Mouse (Mus musculus) MEL (cell line): ENCODE data around the gene Tmem170b. TPM values are rescaled to one million over a fixed set of nuclear protein-coding genes. Genes with fewer than 3 reads are reported as not detected.
A peak's percentile ranks its signal among the peaks of the same experiment; 100 is the strongest.

Source experiments
- DNase-seq: peaks from one replicate; pipeline ENCODE4 v3.0.0; 2011; ENCODE audit warnings: low read depth, low spot score
- H3K27ac ChIP-seq: 2 replicates; pipeline ENCODE4 v1.5.1; 2012; ENCODE audit warnings: low read depth, mild to moderate bottlenecking, control low read depth, low read length, moderate library complexity; ENCODE audit not compliant: control insufficient read depth
- H3K27me3 ChIP-seq, 2 experiments: fragments of 150-350 bp in 1 of 2; sonication (generic) in 1 of 2; 2 replicates each; pipeline ENCODE4 v1.6.1; 2012; ENCODE audit warnings: low read length in 2 of 2, mild to moderate bottlenecking in 2 of 2, improper control_type of control experiment in 1 of 2, moderate library complexity in 1 of 2; ENCODE audit not compliant: insufficient read depth in 2 of 2, control insufficient read depth in 1 of 2
- H3K36me3 ChIP-seq, 2 experiments: 2 replicates each; pipeline ENCODE4 v1.6.1; 2012 to 2014; ENCODE audit warnings: low read length in 2 of 2, improper control_type of control experiment in 1 of 2, inconsistent platforms in 1 of 2, mild to moderate bottlenecking in 1 of 2; ENCODE audit not compliant: insufficient read depth in 2 of 2, control insufficient read depth in 1 of 2
- H3K4me1 ChIP-seq, 2 experiments: fragments of 150-350 bp in 1 of 2; sonication (generic) in 1 of 2; 2 replicates each; pipeline ENCODE4 v1.6.1; 2012; ENCODE audit warnings: low read length in 2 of 2, improper control_type of control experiment in 1 of 2, mild to moderate bottlenecking in 1 of 2; ENCODE audit not compliant: insufficient read depth in 2 of 2, control insufficient read depth in 1 of 2
- H3K4me3 ChIP-seq, 2 experiments: fragments of 150-350 bp in 1 of 2; sonication (generic) in 1 of 2; 2 replicates each; pipeline ENCODE4 v1.5.1; 2012; ENCODE audit warnings: low read depth in 2 of 2, low read length in 2 of 2, mild to moderate bottlenecking in 2 of 2, moderate library complexity in 2 of 2, control low read depth in 1 of 2, improper control_type of control experiment in 1 of 2; ENCODE audit not compliant: control insufficient read depth in 1 of 2, insufficient read depth in 1 of 2
- H3K79me2 ChIP-seq: 2 replicates; pipeline ENCODE4 v1.6.1; 2012; ENCODE audit warnings: mild to moderate bottlenecking, low read length, moderate library complexity; ENCODE audit not compliant: control insufficient read depth, poor library complexity, insufficient read depth
- H3K9ac ChIP-seq: 2 replicates; pipeline ENCODE4 v1.6.1; 2012; ENCODE audit warnings: low read depth, mild to moderate bottlenecking, control low read depth, low read length, moderate library complexity; ENCODE audit not compliant: control insufficient read depth, poor library complexity, severe bottlenecking
- H3K9me3 ChIP-seq: fragments of 150-350 bp; sonication (generic); replicated peaks from 2 replicates; pipeline ENCODE4 v1.6.1; 2012; ENCODE audit warnings: mild to moderate bottlenecking, low read length, improper control_type of control experiment, moderate library complexity; ENCODE audit not compliant: insufficient read depth
- BHLHE40 ChIP-seq: IDR thresholded peaks from 2 replicates; pipeline ENCODE4 v1.6.1; 2012; ENCODE audit warnings: low read depth, mild to moderate bottlenecking, inconsistent platforms, low read length, improper control_type of control experiment, borderline replicate concordance
- ELF1 ChIP-seq: IDR thresholded peaks from 2 replicates; pipeline ENCODE4 v1.6.1; 2014; ENCODE audit warnings: low read depth, mild to moderate bottlenecking, inconsistent platforms, low read length, improper control_type of control experiment, moderate library complexity
- EP300 ChIP-seq, 2 experiments: IDR thresholded peaks; 2 replicates each; pipeline ENCODE4 v1.6.1; 2011; ENCODE audit warnings: improper control_type of control experiment in 2 of 2, low read length in 2 of 2, low read depth in 1 of 2, mild to moderate bottlenecking in 1 of 2
- MAX ChIP-seq: IDR thresholded peaks from 2 replicates; pipeline ENCODE4 v1.6.1; 2011; ENCODE audit warnings: low read length, improper control_type of control experiment
- MXI1 ChIP-seq: IDR thresholded peaks from 2 replicates; pipeline ENCODE4 v1.6.1; 2011; ENCODE audit warnings: mild to moderate bottlenecking, low read depth, low read length, improper control_type of control experiment
- MYC ChIP-seq: IDR thresholded peaks from 2 replicates; pipeline ENCODE4 v1.6.1; 2011; ENCODE audit warnings: low read depth, mild to moderate bottlenecking, low read length, improper control_type of control experiment, moderate library complexity
- POLR2A ChIP-seq, 2 experiments: IDR thresholded peaks; 2 replicates each; pipeline ENCODE4 v1.6.1; 2011 to 2012; ENCODE audit warnings: low read length in 2 of 2, mild to moderate bottlenecking in 2 of 2, control low read depth in 1 of 2, improper control_type of control experiment in 1 of 2, low read depth in 1 of 2, moderate library complexity in 1 of 2; ENCODE audit not compliant: control insufficient read depth in 1 of 2, insufficient read depth in 1 of 2, poor library complexity in 1 of 2
- POLR2AphosphoS5 ChIP-seq: IDR thresholded peaks from 2 replicates; pipeline ENCODE4 v1.6.1; 2012; ENCODE audit warnings: low read depth, borderline replicate concordance, mild to moderate bottlenecking, inconsistent platforms, low read length, moderate library complexity, mixed read lengths
- SMC3 ChIP-seq: IDR thresholded peaks from 2 replicates; pipeline ENCODE4 v1.6.1; 2011; ENCODE audit warnings: low read depth, low read length, improper control_type of control experiment
- TAL1 ChIP-seq: IDR thresholded peaks from 2 replicates; pipeline ENCODE4 v1.6.1; 2012; ENCODE audit warnings: mild to moderate bottlenecking, inconsistent platforms, low read length, moderate library complexity, mixed read lengths
- UBTF ChIP-seq: IDR thresholded peaks from 2 replicates; pipeline ENCODE4 v1.6.1; 2012; ENCODE audit warnings: low read depth, mild to moderate bottlenecking, inconsistent platforms, low read length, improper control_type of control experiment, moderate library complexity, borderline replicate concordance; ENCODE audit not compliant: insufficient read depth
- USF1 ChIP-seq: IDR thresholded peaks from 2 replicates; pipeline ENCODE4 v1.6.1; 2014; ENCODE audit warnings: low read depth, mild to moderate bottlenecking, inconsistent platforms, low read length, improper control_type of control experiment, moderate library complexity
- ZKSCAN1 ChIP-seq: IDR thresholded peaks from 2 replicates; pipeline ENCODE4 v1.6.1; 2012; ENCODE audit warnings: low read depth, mild to moderate bottlenecking, inconsistent platforms, low read length, improper control_type of control experiment, moderate library complexity
- polyA plus RNA-seq, 2 experiments: library from polyadenylated mRNA; stranded (reverse) in 1 of 2; unstranded in 1 of 2; fragments of >175 nt in 1 of 2; fragments of >200 nt in 1 of 2; gene quantifications; 2 replicates each; pipeline versions ENCODE4 v1.2.1 to v1.2.4; 2012; ENCODE audit warnings: low replicate concordance in 2 of 2, low read depth in 1 of 2; ENCODE audit not compliant: insufficient read length in 2 of 2, insufficient read depth in 1 of 2, missing spikeins in 1 of 2
- total RNA-seq: library from RNA; depleted of rRNA; stranded (reverse); fragments of 300-350 nt; gene quantifications from 2 replicates; pipeline ENCODE4 v1.2.3, GENCODE M21; 2012

The Tmem170b gene
- total and polyA plus RNA-seq, 3 experiments = 5.2 to 7.0 TPM; not detected in 1

- no peak overlapping the region for H3K9ac ChIP-seq
- H3K9me3 ChIP-seq = no peaks in the 10 kb centered on the region
- DNase-seq = no peak
- H3K27me3 ChIP-seq = no peaks in the 10 kb centered on the region
- no peak for TF ChIP-seq BHLHE40
- TF ChIP-seq MYC = no peak
- peak; percentile 43; the same call in 1 of the 2 replicates for TF ChIP-seq MXI1
- TF ChIP-seq POLR2A (IDR thresholded peaks at IDR 0.05; ENCODE audit: control insufficient read depth in 1 of 2, insufficient read depth in 1 of 2, low read depth in 1 of 2, low read length in 2 of 2, poor library complexity in 1 of 2) = no peak
- TF ChIP-seq UBTF = no peak
- no peak for TF ChIP-seq ZKSCAN1
- no peak for TF ChIP-seq ELF1
- TF ChIP-seq POLR2AphosphoS5 = no peak
- peak; percentile 24; the same call in 1 of the 2 replicates for TF ChIP-seq MAX
- no peak for TF ChIP-seq SMC3
- H3K4me3 ChIP-seq = no peak overlapping the region
- no peak overlapping the region for H3K27ac ChIP-seq
- H3K36me3 ChIP-seq = peaks cover 0 to 14% of the 10 kb centered on the region in 2 experiments; a peak in 2 of 4 replicates
- peaks cover 1% of the 10 kb centered on the region; the same call in 1 of the 2 replicates for H3K79me2 ChIP-seq
- peaks cover 9 to 13% of the 10 kb centered on the region in 2 experiments for H3K4me1 ChIP-seq
Measured at GRCm38 (mm10) chr13:41620132-41620531, 14.4 kb downstream of the Tmem170b start.

GRCm38 (mm10) chr13:41624123-41624522, 18.4 kb downstream of the Tmem170b start:
- no peak overlapping the region for H3K4me3 ChIP-seq
- H3K9ac ChIP-seq = no peak overlapping the region
- no peaks in the 10 kb centered on the region for H3K9me3 ChIP-seq
- H3K4me1 ChIP-seq = peaks cover 8 to 13% of the 10 kb centered on the region in 2 experiments
- DNase-seq = no peak
- no peaks in the 10 kb centered on the region for H3K27me3 ChIP-seq
- peaks cover 0 to 11% of the 10 kb centered on the region in 2 experiments; a peak in 2 of 4 replicates for H3K36me3 ChIP-seq
- no peak for TF ChIP-seq USF1
- no peaks in the 10 kb centered on the region for H3K79me2 ChIP-seq
- H3K27ac ChIP-seq = no peak overlapping the region

GRCm38 (mm10) chr13:41625248-41625647, 19.5 kb downstream of the Tmem170b start:
- no peak for TF ChIP-seq EP300 (IDR thresholded peaks at IDR 0.05; ENCODE audit: low read depth in 1 of 2, low read length in 2 of 2)
- no peak for TF ChIP-seq TAL1
- H3K27me3 ChIP-seq = no peaks in the 10 kb centered on the region
- no peaks in the 10 kb centered on the region for H3K79me2 ChIP-seq
- H3K4me1 ChIP-seq = peaks cover 2 to 6% of the 10 kb centered on the region in 2 experiments; a peak in 2 of 4 replicates
- H3K4me3 ChIP-seq = no peak overlapping the region
- H3K36me3 ChIP-seq = peaks cover 0 to 5% of the 10 kb centered on the region in 2 experiments; a peak in 2 of 4 replicates
- no peak for DNase-seq
- H3K9me3 ChIP-seq = no peaks in the 10 kb centered on the region
- no peak overlapping the region for H3K9ac ChIP-seq
- no peak overlapping the region for H3K27ac ChIP-seq
